Mouse (Mus musculus) forebrain, embryonic 13.5 days (tissue): ENCODE data around the gene Arntl2. TPM values are rescaled to one million over a fixed set of nuclear protein-coding genes. Genes with fewer than 3 reads are reported as not detected.

ENCODE experiments used
- ATAC-seq: fragments of 200-750 bp; cut with Nextera tagmentation; 2 replicates; pipeline ENCODE4 v1.8.0; 2017
- H3K27ac ChIP-seq: fragments of 300-500 bp; sonication (generic); 2 replicates; pipeline ENCODE4 v1.5.1; 2015; ENCODE audit warnings: inconsistent platforms, mild to moderate bottlenecking, moderate library complexity
- H3K27me3 ChIP-seq: fragments of 300-500 bp; sonication (generic); 2 replicates; pipeline ENCODE4 v1.6.1; 2015; ENCODE audit warnings: mild to moderate bottlenecking, inconsistent platforms
- H3K36me3 ChIP-seq: fragments of 300-500 bp; sonication (generic); 2 replicates; pipeline ENCODE4 v1.6.1; 2015; ENCODE audit warnings: mild to moderate bottlenecking, inconsistent platforms; ENCODE audit not compliant: poor library complexity, severe bottlenecking
- H3K4me1 ChIP-seq: fragments of 300-500 bp; sonication (generic); 2 replicates; pipeline ENCODE4 v1.6.1; 2015; ENCODE audit warnings: inconsistent platforms
- H3K4me2 ChIP-seq: fragments of 300-500 bp; sonication (generic); 2 replicates; pipeline ENCODE4 v1.6.1; 2015; ENCODE audit warnings: inconsistent platforms, mild to moderate bottlenecking, moderate library complexity
- H3K4me3 ChIP-seq: fragments of 300-500 bp; sonication (generic); 2 replicates; pipeline ENCODE4 v1.5.1; 2015; ENCODE audit warnings: mild to moderate bottlenecking, inconsistent platforms
- H3K9ac ChIP-seq: fragments of 300-500 bp; sonication (generic); 2 replicates; pipeline ENCODE4 v1.6.1; 2015; ENCODE audit warnings: mild to moderate bottlenecking, inconsistent platforms
- H3K9me3 ChIP-seq: fragments of 300-500 bp; sonication (generic); replicated peaks from 2 replicates; pipeline ENCODE4 v1.6.1; 2016; ENCODE audit warnings: inconsistent platforms
- WGBS: fragments of 180-500 bp; shearing (Covaris S2); methylation state at CpG from one replicate; pipeline ENCODE4 v1.1.7; 2015; 5-methylcytosine and 5-hydroxymethylcytosine counted together
- polyA plus RNA-seq: library from polyadenylated mRNA; unstranded; fragments of >200 nt; fragmentation: Nextera tagmentation; extraction: Ambion mirVana; gene quantifications from 2 replicates; pipeline ENCODE4 v1.2.1, GENCODE M21; 2015

Gene Arntl2
- polyA plus RNA-seq, 1 experiment from 2014 or later: 1.1 TPM

DNA sequence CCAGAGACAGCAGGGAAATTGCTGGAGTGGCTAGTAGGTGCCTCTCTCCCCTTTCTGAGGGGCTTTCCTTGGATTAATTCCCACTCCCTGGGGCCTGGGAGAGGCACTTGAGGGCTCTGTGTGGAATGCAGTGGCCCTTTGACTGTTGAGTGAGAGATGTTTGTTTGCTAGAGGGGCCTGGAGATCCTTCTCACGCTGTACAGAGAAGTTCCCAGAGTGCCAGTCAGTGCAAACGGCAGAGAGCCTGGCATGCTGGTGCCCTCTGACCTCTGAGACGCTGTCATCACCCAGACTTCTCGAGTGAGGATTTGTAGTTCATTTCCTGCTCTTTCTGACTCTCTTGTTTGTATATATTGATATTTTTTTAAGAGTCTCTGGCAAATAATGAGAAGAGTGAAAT lies 39.9 kb downstream of the Arntl2 start:
- no peak overlapping the region for H3K4me3 ChIP-seq
- WGBS: 45% methylated on average over 4 of the region's 4 CpGs
- no peaks in the 10 kb centered on the region for H3K36me3 ChIP-seq
- no peak overlapping the region for H3K27ac ChIP-seq
- H3K9ac ChIP-seq: no peak overlapping the region
- ATAC-seq: no peak
- no peaks in the 10 kb centered on the region for H3K4me1 ChIP-seq
- no peaks in the 10 kb centered on the region for H3K27me3 ChIP-seq
- no peaks in the 10 kb centered on the region for H3K9me3 ChIP-seq
- H3K4me2 ChIP-seq: no peak overlapping the region

DNA sequence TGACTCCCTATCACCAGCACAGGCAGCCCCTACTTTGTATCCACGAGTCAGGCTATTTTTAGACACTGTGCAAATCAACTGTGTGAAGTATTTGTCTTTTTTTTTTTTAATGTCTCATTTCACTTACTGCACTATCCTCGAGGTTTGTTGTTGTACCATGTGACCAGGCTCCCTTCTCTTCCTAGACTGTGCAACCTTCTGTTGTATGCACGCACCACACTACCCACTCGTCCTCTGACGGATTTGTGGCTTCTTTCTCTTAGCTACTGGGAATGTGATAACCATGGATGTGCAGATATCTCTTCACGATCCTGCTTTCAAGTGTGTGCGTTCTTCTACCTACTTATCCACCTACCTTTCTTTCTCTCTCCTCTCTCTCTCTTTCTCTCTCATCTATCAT lies 41.5 kb downstream of the Arntl2 start:
- Histone ChIP-seq H3K4me2 (no peak overlapping the region), H3K4me1 (no peaks in the 10 kb centered on the region), H3K27ac (no peak overlapping the region), H3K27me3 (no peaks in the 10 kb centered on the region), H3K4me3 (no peak overlapping the region), H3K36me3 (no peaks in the 10 kb centered on the region), H3K9ac (no peak overlapping the region), H3K9me3 (no peaks in the 10 kb centered on the region)
- 66% methylated on average over 7 of the region's 7 CpGs for WGBS
- ATAC-seq: no peak

DNA sequence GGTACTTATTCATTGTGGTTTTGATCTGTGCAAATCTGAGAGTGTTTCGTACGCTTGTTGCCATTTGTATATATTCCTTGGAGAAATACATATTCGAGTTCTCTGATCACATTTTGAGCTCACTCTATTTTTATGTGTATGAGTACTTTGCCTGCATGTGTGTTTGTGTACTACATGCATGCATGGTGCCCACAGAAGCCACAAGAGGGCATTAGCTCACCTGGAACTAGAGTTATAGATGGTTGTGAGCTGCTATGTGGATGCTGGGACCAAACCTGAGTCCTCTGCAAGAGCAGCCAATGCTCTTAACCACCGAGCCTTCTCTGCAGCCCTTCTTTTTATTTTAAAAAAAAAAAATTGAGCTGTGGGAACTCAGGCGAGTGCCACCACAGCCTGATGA lies 42.5 kb downstream of the Arntl2 start:
- H3K4me3 ChIP-seq: no peak overlapping the region
- no peak overlapping the region for H3K27ac ChIP-seq
- H3K9ac ChIP-seq: no peak overlapping the region
- no peaks in the 10 kb centered on the region for H3K4me1 ChIP-seq
- no peaks in the 10 kb centered on the region for H3K27me3 ChIP-seq
- no peaks in the 10 kb centered on the region for H3K36me3 ChIP-seq
- no peak overlapping the region for H3K4me2 ChIP-seq
- WGBS: 91% methylated on average over 5 of the region's 5 CpGs
- no peaks in the 10 kb centered on the region for H3K9me3 ChIP-seq
- no peak for ATAC-seq

DNA sequence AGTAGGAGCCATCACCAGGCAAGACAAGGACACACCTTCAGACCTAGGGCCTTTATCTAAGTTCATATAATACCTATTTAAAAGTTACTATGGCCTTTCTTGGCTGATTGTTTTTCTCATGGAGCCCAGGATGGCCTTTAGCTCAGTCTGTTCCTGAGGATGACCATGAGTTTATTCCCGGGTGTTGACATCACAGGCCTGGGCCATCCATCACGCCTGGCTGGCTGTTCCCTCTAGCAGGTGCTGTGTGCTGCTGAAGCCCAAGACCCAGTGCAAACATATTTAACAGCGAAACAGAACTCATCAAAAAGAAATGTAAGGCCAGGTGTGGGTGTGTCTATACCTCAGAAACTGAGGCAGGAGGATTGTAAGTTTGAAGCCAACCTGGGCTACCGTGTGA lies 43.0 kb downstream of the Arntl2 start:
- no peaks in the 10 kb centered on the region for H3K4me1 ChIP-seq
- no peak for ATAC-seq
- H3K27ac ChIP-seq: no peak overlapping the region
- H3K36me3 ChIP-seq: no peaks in the 10 kb centered on the region
- H3K27me3 ChIP-seq: no peaks in the 10 kb centered on the region
- no peaks in the 10 kb centered on the region for H3K9me3 ChIP-seq
- WGBS: 89% methylated on average over 4 of the region's 4 CpGs
- H3K4me3 ChIP-seq: no peak overlapping the region
- H3K9ac ChIP-seq: no peak overlapping the region
- H3K4me2 ChIP-seq: no peak overlapping the region

DNA sequence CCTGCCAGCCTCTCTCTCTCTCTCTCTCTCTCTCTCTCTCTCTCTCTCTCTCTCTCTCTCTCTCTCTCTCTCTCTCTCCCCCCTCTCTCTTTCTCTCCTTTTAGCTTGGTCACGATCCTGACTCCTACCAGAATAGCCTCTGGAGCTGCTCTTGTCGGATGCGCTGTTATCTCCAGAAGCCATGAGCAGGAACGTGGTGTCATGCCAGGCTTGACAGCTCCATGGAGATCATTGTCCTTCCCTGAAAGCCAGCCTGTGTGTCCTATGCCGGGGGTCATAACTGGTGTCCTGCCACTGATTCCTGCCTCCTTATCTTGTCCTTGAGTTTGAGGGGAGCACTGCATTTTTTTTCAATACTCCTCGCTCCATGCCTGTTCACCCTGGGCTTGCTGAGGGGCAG lies 49.0 kb downstream of the Arntl2 start:
- H3K4me1 ChIP-seq: no peaks in the 10 kb centered on the region
- no peak for ATAC-seq
- H3K36me3 ChIP-seq: no peaks in the 10 kb centered on the region
- no peaks in the 10 kb centered on the region for H3K9me3 ChIP-seq
- H3K9ac ChIP-seq: no peak overlapping the region
- 93% methylated on average over 6 of the region's 6 CpGs for WGBS
- H3K27me3 ChIP-seq: no peaks in the 10 kb centered on the region
- H3K4me3 ChIP-seq: no peak overlapping the region
- H3K27ac ChIP-seq: no peak overlapping the region
- no peak overlapping the region for H3K4me2 ChIP-seq

DNA sequence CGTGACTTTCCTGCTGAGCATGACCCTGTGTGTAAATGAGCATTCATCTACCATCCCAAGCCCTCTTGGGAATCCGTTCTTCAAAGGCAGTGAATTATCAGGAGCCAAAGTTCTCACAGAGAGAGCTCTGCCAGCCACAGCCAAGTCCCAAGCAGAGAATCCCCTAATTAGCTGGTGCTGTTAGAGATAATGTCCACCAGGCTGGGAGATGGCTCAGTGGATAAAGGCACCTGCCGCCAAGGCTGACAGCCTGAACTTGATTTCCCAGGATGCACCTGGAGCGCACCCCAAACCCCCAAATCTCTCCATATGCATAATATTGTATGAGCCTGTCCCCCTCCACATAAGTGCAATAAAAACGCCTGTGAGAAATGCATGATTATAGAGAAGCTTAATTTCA lies 49.5 kb downstream of the Arntl2 start:
- Histone ChIP-seq H3K4me2 (no peak overlapping the region), H3K36me3 (no peaks in the 10 kb centered on the region), H3K27ac (no peak overlapping the region), H3K9me3 (no peaks in the 10 kb centered on the region), H3K9ac (no peak overlapping the region), H3K27me3 (no peaks in the 10 kb centered on the region), H3K4me1 (no peaks in the 10 kb centered on the region), H3K4me3 (no peak overlapping the region)
- no peak for ATAC-seq
- WGBS: 65% methylated on average over 5 of the region's 5 CpGs

DNA sequence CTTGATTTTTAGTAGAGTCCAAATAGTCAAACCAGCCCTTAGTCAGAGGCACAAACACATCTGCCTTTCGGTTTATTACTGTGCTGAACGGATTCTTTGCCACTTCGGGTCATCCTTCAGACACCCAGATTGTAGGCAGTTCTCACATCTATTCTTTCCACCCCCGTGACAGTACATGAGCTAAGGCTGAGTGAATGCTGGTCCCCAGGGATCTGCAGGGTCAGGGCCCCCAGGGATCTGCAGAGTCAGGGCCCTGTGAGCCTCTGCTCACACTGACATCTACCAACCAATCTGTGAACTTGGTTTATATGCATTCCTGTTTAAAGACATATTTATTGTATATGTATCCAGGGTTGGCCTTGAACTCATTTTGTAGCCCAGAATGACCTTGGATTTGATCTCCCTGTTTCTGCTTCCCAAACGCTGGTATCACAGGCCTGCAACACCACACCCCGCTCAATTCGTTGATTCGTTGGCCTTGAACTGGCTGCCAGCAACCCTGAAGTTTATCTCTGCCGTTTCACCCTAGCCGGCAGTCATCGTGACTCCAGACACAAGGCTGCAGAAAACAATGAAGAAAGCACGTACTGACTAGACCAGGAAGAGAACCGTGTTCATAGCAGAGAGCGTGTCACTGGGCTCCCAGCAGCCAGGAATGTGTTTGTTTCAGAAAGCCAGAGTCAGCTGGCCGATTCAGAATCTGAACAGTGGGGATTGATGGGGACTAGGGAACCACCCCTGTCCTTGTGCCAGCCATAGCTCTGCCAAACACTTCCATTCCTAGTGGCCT lies 50.3 kb downstream of the Arntl2 start:
- Histone ChIP-seq H3K4me3 (no peak overlapping the region), H3K4me1 (no peaks in the 10 kb centered on the region), H3K9me3 (no peaks in the 10 kb centered on the region), H3K9ac (no peak overlapping the region), H3K36me3 (no peaks in the 10 kb centered on the region), H3K4me2 (no peak overlapping the region), H3K27me3 (no peaks in the 10 kb centered on the region), H3K27ac (no peak overlapping the region)
- 83% methylated on average over 15 of the region's 15 CpGs for WGBS
- no peak for ATAC-seq

DNA sequence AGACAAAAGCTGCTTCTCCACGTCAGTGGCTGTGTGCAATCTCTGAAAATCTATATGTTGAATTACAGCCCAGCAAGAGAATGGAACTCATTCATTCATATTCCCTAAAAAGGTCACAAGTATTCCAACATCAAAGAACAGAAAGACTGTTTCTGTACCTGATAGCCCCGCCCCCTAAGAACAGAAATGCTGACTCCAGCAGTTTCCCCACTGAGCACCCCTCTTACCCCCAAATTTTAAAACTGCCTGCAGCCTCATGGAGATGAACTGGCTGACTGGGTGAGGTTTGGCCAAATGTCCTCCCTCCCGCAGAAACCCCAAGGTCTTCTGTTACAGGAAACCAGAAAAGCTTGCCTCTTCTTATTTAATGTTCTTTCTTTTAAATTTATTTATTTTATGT lies 51.5 kb downstream of the Arntl2 start:
- H3K36me3 ChIP-seq: no peaks in the 10 kb centered on the region
- H3K9ac ChIP-seq: no peak overlapping the region
- no peaks in the 10 kb centered on the region for H3K4me1 ChIP-seq
- no peaks in the 10 kb centered on the region for H3K27me3 ChIP-seq
- ATAC-seq: no peak
- no peak overlapping the region for H3K4me3 ChIP-seq
- H3K9me3 ChIP-seq: no peaks in the 10 kb centered on the region
- H3K27ac ChIP-seq: no peak overlapping the region
- no peak overlapping the region for H3K4me2 ChIP-seq
- WGBS: 73% methylated on average over 3 of the region's 3 CpGs

DNA sequence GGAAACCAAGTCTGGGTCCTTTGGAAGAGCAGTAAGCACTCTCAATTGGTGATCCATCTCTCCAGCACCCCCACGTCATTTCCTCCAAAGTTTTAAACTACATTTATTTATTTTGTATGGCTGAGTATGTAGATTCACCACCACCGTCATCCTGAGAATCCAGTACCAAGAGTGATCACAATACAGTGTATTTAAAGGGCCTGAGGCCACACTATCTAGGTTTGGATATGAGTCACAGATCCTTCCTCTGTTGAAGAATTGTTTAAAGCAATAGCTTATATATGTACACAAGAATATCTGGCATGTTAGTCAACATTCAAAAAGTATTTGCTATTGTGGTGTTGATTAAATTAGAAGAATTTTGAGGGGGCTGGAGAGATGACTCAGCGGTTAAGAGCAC lies 52.4 kb downstream of the Arntl2 start:
- Histone ChIP-seq H3K27ac (no peak overlapping the region), H3K4me3 (no peak overlapping the region), H3K9me3 (no peaks in the 10 kb centered on the region), H3K9ac (no peak overlapping the region), H3K27me3 (no peaks in the 10 kb centered on the region), H3K4me1 (no peaks in the 10 kb centered on the region), H3K4me2 (no peak overlapping the region), H3K36me3 (no peaks in the 10 kb centered on the region)
- 89% methylated on average over 3 of the region's 3 CpGs for WGBS
- no peak for ATAC-seq

DNA sequence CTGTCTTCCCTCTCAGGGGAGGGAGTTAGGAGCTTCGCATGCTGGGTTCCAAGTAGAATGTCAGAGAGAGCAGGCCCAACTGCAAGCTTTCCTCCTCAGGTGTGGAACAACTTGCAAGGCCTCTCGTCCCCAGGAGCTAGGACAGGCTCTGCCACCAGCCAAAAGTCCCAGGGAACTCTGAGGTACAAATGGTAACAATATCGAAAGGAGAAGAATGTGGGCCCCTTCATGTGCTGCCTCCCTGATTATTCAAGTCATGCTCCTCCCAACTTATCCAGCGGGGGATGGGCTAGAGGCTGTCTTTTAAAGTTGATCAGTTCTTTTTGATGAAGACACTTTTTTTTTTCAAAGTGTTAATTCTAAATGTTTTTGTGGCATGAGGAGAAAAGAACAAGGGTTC lies 54.2 kb downstream of the Arntl2 start, which contains the start of gene Smco2:
Gene Smco2 (plus strand): TSS at position 55 of the 400 bp plus-strand sequence.
- Histone ChIP-seq H3K36me3 (no peaks in the 10 kb centered on the region), H3K27ac (no peak within 1 kb of the TSS), H3K4me1 (no peaks in the 10 kb centered on the region), H3K4me2 (no peak within 1 kb of the TSS), H3K4me3 (no peak within 1 kb of the TSS), H3K27me3 (no peaks in the 10 kb centered on the region), H3K9ac (no peak within 1 kb of the TSS), H3K9me3 (no peaks in the 10 kb centered on the region)
- ATAC-seq: no peak
- 70% methylated on average over 4 of the region's 4 CpGs for WGBS

DNA sequence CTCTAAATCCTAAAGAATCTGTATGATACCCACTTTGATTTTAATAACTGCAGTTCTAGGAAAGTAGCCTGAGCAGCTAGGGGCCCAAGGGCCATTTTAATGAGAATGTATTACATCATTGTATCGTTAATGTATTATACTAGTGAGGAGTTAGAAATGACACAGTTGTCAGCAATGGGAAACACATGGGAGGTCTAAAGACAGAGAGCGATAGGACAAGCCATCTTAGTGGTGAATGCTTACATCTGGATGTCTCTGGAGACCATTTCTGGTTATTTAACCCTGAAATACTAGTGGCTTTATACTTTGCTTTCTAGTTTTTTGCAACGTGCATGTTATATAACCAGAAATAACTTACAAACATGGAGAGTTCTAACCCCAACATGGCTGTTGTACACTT lies 56.1 kb downstream of the Arntl2 start:
- WGBS: 92% methylated on average over 3 of the region's 3 CpGs
- no peak for ATAC-seq

DNA sequence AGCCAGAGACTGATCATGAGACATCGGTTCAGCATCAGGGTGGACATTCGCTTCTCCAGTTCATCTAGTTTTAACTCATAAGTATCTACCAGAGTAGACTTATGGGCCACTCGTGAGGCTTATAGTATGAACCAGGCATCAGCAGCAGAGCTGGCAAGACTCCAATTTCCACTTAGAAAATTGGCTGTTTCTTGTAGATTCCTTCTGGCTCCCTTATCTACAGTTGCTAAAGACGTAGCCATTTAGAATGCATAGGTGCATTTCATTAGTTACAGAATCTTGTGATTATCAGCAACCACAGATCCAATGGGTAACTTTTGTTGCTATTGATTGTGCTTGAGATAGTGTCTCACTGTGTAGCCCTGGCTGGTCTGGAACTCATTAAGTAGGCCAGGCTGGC lies 56.9 kb downstream of the Arntl2 start:
- Histone ChIP-seq H3K27ac (no peak overlapping the region), H3K9me3 (no peaks in the 10 kb centered on the region), H3K4me2 (no peak overlapping the region), H3K36me3 (no peaks in the 10 kb centered on the region), H3K27me3 (no peaks in the 10 kb centered on the region), H3K9ac (no peak overlapping the region), H3K4me1 (no peaks in the 10 kb centered on the region), H3K4me3 (no peak overlapping the region)
- 82% methylated on average over 4 of the region's 4 CpGs for WGBS
- no peak for ATAC-seq

More for the DNA sequence above, 56.1 kb downstream of the Arntl2 start:
- Histone ChIP-seq H3K4me1 (no peaks in the 10 kb centered on the region), H3K9ac (no peak overlapping the region), H3K4me2 (no peak overlapping the region), H3K27ac (no peak overlapping the region), H3K27me3 (no peaks in the 10 kb centered on the region), H3K9me3 (no peaks in the 10 kb centered on the region), H3K36me3 (no peaks in the 10 kb centered on the region), H3K4me3 (no peak overlapping the region)

DNA sequence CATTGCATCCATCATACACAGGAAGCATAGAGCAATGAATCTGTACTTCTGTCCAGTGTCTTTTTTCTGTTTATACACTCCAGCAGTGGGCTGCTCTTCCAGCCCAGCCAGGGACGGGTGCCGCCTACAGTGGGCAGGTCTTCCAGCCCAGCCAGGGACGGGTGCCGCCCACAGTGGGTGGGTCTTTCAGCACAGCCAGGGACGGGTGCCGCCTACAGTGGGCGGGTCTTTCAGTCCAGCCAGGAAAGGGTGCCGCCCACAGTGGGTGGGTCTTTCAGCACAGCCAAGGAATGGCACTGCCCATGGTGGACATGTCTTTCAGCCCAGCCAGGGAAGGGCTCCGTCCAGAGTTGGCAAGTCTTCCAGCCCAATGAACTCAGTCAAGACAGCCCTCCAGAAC lies 59.3 kb downstream of the Arntl2 start:
- peak; percentile 27; the same call in 1 of the 2 replicates for ATAC-seq
- no peak overlapping the region for H3K4me2 ChIP-seq
- H3K9ac ChIP-seq: no peak overlapping the region
- H3K27me3 ChIP-seq: no peaks in the 10 kb centered on the region
- no peak overlapping the region for H3K27ac ChIP-seq
- H3K9me3 ChIP-seq: no peaks in the 10 kb centered on the region
- no peaks in the 10 kb centered on the region for H3K36me3 ChIP-seq
- WGBS: 98% methylated on average over 9 of the region's 9 CpGs
- no peaks in the 10 kb centered on the region for H3K4me1 ChIP-seq
- H3K4me3 ChIP-seq: no peak overlapping the region
